Mouse (Mus musculus) retina, adult 2 months (tissue): ENCODE results near the gene Entpd6.

Experiments
- DNase-seq: peaks from one replicate; pipeline ENCODE4 v3.0.0-alpha.2; 2012; ENCODE audit warnings: low read depth, low spot score

Gene Entpd6

GRCm38 (mm10) chr2:150786251-150787180 lies 37.7 kb downstream of the Entpd6 start, which contains the start of gene Pygb:
Gene Pygb (plus strand): TSS chr2:150786735.
- DNase-seq: peak; percentile 75

GRCm38 (mm10) chr2:150787234-150787771 lies 38.5 kb downstream of the Entpd6 start:
- DNase-seq: no peak

- no peak for DNase-seq
Measured at GRCm38 (mm10) chr2:150788768-150789550, 40.1 kb downstream of the Entpd6 start.

GRCm38 (mm10) chr2:150793320-150793719 lies 44.5 kb downstream of the Entpd6 start:
- DNase-seq: no peak

GRCm38 (mm10) chr2:150798084-150798483 lies 49.2 kb downstream of the Entpd6 start:
- no peak for DNase-seq

- DNase-seq: no peak
Measured at GRCm38 (mm10) chr2:150800616-150801015, 51.8 kb downstream of the Entpd6 start.

GRCm38 (mm10) chr2:150803035-150803434 lies 54.2 kb downstream of the Entpd6 start:
- DNase-seq: no peak

- DNase-seq: no peak
Measured at GRCm38 (mm10) chr2:150808381-150808780, 59.5 kb downstream of the Entpd6 start.

- DNase-seq: no peak
Measured at GRCm38 (mm10) chr2:150808812-150809211, 60.0 kb downstream of the Entpd6 start.

- no peak for DNase-seq
Measured at GRCm38 (mm10) chr2:150810603-150811002, 61.8 kb downstream of the Entpd6 start.

- no peak for DNase-seq
Measured at GRCm38 (mm10) chr2:150812816-150813215, 64.0 kb downstream of the Entpd6 start.

GRCm38 (mm10) chr2:150816676-150817402 lies 68.0 kb downstream of the Entpd6 start:
- no peak for DNase-seq

GRCm38 (mm10) chr2:150818742-150819141 lies 69.9 kb downstream of the Entpd6 start:
- no peak for DNase-seq

- DNase-seq: no peak
Measured at GRCm38 (mm10) chr2:150820720-150821119, 71.9 kb downstream of the Entpd6 start.
